Mouse (Mus musculus): ENCODE data around the gene G6pc3. TPM values are rescaled to one million over a fixed set of nuclear protein-coding genes. Genes with fewer than 3 reads are reported as not detected.
A peak's percentile ranks its signal among the peaks of the same experiment; 100 is the strongest.
"Not testable (repeated sequence)": the region's sequence is repeated elsewhere in the genome, so short reads cannot be mapped to it uniquely, and the experiment has no call there.

The G6pc3 gene
- total RNA-seq (2021): 10 to 100 TPM; 34.6 to 35.4 TPM

DNA sequence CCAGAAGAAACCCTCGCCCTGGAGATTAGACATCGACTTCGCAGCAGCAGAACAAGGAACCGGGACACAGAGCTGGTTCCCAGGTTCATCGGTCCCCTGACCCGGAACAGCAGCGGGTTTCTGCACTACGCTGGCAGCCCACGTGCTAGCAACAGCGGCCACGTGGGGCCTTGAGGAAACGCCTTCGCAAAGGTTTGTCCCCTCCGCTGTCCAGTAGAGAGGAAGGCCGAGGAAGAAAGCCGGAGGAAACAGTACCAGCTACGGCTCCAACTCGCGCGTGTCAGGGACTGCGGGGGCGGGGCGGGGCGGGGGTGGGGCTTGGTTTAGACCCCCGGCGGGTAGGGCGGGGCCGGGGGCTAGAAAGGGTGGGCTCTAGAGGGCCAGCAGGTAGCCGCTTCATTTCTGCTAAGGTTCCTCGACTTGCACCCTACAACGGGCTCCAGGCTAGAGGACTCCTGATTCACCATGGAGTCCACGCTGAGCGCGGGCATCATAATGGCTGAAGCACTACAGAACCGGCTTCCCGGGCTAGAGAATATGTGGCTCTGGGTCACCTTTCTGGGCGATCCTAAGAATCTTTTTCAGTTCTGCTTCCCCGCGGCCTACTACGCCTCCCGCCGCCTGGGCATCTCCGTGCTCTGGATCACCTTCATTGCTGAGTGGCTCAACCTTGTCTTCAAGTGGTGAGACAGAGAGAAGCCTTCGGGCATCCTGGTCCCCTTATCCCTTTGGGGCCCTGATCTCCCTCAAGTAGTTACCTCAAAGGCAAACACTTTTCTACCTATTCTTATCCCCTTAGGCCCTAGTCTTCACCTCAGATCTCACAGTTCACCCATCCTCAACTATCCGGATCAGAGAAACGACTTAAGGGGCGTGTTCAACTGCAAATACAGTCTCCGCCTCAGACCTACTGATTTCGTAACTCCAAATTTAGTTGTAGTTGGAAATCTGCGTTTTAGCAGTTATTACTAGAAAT is at the start of gene G6pc3:
Gene G6pc3, plus strand, starts transcription at position 160 of the 976 bp plus-strand sequence.
- DNase-seq: peak; percentile 90
- intact Hi-C loops (cut with DNase I): no loop called here

DNA sequence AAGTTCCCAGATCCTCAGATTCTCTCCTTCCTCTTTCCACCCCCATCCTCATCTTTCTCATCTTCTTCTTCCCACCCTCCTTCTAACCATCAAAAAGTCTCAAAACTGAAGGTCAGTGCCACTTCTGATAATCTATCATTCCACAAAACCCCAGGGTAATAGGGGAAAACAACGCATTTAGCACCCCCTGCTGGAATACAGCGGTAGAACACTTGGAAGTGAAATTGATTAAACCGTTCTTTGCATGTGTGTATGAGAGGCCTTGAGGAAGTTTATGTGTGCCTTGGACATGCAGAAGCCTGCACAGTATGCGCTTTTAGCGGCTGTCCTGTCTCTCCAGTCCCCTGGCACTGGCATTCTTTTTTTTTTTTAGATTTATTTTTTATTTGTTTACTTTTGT is 48.9 kb upstream of the G6pc3 start:
- peak; percentile 61 for DNase-seq
- intact Hi-C loops (cut with DNase I): no loop called here

DNA sequence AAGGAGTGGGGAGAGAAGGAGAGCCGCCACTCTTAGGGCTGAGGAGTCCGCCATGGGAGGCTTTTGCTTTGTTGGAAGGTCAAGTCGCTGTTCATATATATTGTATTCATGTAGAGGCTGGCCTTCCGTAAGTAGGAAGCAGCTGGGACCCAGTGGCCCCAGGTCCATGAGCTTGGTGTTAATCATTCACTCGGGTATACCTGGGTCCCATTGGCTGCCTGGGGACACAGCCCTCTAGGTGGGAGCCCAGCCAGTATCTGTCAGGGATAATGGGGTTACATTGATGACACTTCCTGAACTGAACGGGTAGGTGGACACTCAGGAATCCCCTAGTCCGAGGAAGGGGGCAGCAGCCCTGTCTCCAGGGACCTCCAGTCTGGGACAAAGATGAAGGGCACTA is 47.1 kb upstream of the G6pc3 start:
- intact Hi-C loops (cut with DNase I): no loop called here
- DNase-seq: no peak

DNA sequence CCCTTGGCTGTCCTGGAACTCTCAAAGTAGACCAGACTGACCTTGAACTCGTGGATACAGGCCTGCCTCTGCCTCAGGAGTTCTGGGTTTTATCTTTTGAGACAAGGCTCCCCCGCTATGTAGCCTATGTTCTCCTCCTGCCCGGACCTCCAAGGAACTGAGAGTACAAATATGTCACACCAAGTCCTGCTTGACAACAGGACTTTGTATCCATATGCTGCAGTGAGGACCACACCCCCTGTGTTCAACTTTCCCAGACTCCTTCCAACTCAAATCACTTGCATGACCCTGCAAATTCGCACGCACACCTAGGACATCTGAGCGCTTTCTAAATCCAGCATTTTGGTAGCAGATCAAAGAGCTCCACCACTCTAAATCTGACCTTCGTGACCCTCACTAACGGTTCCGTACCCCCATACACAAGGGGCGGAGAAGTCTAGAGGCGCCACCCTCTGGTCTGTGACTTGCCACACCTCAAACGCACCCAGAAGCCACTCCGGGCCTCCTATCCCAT is 44.4 kb upstream of the G6pc3 start:
- DNase-seq: no peak
- intact Hi-C loops (cut with DNase I): no loop called here

DNA sequence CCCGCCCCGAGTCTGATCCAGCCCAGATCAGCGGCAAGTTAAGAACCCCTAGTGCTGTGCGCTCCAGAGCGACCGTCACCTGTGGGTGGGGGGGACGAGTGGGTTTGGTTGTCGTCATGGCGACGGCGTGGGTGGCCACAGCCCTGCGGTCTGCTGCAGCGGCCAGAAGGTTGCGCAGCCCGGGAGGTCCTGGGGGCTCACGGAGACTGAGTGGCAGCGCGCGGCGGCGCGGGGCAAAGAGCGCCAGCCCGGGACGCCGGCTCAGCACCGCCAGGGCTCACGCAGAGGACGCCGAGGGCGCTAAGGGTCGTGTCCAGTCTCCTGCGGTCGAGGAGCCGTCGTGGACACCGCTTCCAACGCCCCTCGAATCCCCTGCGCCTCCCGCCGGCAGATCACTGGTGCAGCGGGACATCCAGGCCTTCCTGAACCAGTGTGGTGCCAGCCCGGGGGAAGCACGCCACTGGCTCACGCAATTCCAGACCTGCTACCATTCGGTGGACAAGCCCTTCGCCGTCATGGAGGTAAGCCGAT is 43.9 kb upstream of the G6pc3 start, which contains the start of gene Nags:
Gene Nags, plus strand, starts transcription at position 43 of the 531 bp plus-strand sequence.
- intact Hi-C loops (cut with DNase I): no loop called here

DNA sequence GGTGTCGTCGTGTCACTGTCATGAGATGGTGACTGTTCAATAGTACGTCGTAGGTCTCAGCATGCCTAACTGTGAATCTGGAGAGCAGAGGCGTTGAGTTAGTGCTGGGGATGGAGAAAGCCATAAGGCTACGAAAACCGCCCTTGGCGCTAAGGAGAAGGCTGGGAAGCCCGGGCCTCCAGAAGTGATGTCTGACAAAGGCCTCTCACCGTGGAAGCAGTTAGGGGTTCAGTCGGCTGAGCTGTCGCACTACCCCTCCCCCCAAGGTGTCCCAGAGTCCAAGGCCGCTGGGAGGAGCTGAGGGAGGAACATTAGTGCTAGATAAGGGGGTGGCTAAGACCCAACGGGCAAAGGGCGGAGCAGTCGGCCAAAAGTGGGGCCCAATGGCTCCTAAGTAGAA is 43.4 kb upstream of the G6pc3 start:
- no peak for DNase-seq
- intact Hi-C loops (cut with DNase I): no loop called here

More for the DNA sequence above, 43.9 kb upstream of the G6pc3 start, which contains the start of gene Nags:
- no peak for DNase-seq

DNA sequence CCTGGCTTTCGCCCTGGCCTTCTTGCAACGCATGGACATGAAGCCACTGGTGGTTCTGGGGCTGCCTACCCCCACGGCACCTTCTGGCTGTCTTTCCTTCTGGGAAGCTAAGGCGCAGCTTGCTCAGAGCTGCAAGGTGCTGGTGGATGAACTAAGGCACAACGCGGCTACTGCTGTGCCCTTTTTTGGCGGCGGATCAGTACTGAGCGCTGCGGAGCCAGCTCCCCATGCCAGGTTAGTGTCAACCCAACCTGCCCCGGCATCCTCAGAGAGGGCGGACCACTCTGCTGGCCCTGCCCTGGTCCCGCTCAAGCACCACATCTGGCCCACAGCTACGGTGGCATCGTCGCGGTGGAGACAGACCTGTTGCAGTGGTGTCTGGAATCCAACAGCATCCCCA is 42.9 kb upstream of the G6pc3 start:
- intact Hi-C loops (cut with DNase I): no loop called here
- DNase-seq: no peak

DNA sequence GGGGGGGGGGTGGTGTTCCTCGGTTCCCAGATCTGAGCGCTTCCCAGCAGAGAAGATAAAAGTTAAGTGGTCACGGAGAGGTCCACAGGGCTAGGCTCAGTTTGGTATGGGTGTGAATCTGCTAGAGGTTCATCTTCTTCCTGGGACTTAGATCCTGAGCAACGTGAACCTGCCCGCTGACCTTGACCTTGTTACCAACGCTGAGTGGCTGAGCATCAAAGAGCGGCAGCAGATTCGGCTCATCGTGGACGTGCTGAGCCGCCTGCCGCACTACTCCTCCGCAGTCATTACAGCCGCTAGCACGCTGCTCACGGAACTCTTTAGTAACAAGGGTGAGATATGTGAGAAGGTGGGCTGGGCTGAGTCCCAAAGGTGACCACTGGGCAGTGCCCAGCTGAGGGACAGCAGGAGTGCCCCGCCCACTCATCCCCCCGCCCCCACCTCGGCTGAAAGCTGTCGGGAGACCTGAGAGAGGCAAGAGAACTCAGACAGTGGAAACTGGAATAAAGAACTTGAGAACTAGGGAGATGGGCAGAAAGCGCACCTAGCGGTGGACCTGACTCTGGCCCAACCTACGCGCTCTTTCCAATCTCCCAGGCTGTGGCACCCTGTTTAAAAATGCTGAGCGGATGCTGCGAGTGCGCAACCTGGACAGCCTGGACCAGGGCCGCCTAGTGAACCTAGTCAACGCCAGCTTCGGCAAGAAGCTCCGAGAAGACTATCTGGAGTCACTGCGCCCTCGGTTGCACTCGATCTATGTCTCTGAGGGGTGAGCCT is 42.0 kb upstream of the G6pc3 start:
- intact Hi-C loops (cut with DNase I): no loop called here

DNA sequence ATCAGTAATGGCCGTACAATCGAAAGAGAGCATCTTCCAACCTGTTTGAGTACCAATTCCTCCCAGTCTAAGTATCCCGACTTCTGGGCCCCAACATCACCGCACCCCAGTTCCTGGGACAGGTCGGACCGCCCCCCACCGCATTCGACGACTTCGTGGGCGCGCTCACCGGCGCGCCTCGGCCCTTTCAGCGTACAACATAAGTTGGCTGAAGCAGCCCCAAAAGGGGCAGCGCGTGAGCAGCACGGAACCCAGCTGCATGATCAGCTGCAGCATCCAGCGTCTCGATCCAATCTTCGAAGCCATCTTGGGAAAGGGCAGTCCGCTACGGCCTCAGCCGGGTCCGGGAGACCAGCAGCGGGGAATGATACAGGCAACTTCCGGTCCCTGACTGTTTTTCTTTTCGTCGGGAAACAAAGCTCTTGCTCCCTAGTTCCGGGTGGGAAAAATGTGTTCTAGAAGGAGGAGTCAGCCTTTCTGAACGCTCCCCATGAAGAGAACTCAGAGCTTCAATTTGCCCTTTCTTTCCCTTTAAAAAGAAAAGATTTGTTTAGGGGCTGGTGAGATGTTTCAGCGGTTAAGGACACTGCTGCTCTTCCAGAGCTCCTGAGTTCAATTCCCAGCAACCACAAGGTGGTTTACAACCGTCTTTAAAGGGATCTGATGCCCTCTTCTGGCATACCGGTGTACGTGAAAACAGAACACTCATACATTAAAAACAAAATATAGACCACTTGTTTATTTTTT is 33.2 kb upstream of the G6pc3 start, which contains the start of gene Tmem101:
Gene Tmem101, minus strand, starts transcription at position 366 of the 747 bp plus-strand sequence.
- intact Hi-C loops (cut with DNase I): no loop called here
- peak; percentile 92 for DNase-seq

More for the DNA sequence above, 42.0 kb upstream of the G6pc3 start:
- DNase-seq: no peak

DNA sequence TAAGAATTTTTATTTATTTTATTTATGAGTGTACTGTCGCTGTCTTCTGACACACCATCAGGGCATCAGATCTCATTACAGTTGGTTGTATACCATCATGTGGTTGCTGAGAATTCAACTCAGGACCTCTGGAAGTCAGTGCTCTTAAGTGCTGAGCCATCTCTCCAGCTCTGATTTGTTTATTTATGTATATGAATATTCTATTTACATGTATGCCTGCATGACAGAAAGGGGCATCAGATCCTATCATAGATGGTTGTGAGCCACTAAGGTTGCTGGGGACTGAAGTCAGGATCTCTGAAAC is 32.7 kb upstream of the G6pc3 start:
- intact Hi-C loops (cut with DNase I): no loop called here
- DNase-seq: no peak

DNA sequence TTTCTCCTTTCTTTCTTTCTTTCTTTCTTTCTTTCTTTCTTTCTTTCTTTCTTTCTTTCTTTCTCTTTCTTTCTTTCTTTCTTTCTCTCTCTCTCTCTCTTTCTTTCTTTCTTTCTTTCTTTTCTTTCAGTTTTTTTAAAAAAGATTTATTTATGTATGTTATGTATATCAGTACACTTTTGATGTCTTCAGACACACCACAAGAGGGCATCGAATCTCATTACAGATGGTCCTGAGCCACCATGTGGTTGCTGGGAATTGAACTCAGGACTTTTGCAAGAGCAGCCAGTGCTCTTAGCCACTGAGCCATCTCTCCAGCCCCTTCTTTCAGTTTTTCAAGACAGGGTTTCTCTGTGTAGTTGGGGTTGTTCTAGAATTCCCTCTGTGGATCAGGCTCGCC is 31.4 kb upstream of the G6pc3 start:
- DNase-seq; intact Hi-C loops (cut with DNase I): not testable (repeated sequence)

DNA sequence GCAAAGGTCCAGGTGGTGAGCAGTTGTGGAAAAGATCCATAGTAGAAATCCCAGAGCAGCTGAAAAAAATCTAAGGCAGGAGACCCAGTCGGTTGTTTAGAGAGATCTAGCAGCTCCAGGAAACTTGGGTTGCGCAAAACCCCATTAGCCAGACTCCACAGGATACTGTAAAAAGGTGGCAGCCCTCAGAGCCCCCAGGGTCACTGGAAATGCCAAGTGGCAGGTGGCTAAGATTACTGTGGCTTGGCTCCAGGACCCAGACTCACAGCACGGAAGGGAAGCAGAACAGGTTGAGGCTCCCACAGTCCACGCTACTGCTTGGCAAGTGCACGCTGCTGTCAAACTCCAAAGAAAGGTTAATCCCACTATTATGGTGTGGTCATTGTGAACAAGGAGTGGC is 29.6 kb upstream of the G6pc3 start:
- DNase-seq: peak; percentile 37
- intact Hi-C loops (cut with DNase I): no loop called here

DNA sequence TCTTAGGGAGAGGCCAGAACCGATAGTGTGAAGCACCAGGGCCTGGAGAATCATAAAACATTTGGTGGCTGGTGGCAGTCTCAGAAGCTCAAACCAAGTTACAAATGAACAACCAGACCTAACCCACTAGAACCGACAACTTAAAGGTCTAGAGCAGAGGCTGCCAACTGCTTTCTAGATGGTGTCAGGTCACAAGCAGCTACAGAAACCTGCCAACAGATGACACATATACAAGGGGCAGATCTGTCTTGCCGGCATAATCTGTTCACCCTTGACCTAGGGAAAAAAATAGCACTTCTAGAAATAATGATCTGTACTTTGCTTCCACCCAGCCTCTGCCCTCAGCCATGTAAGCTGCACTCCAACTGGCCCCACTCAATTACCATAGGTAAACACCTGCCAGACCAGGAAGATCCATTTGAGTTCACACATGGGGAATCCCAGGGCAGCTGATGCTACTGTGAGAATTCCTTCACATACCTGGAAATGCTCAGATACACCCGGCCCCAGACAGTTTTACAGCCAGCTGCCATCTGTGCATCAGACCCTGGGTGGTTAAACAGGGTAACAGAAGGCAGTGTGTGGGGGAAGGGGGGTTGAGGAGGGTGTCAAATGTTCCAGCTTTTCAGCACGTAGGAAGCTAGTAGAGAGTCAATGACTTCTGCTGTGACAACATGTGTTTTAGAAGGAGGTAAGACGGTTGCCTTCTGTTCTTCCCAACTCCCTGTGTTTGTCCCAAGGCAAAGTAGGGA is 23.3 kb upstream of the G6pc3 start:
- intact Hi-C loops (cut with DNase I): no loop called here
- peak; percentile 58 for DNase-seq

DNA sequence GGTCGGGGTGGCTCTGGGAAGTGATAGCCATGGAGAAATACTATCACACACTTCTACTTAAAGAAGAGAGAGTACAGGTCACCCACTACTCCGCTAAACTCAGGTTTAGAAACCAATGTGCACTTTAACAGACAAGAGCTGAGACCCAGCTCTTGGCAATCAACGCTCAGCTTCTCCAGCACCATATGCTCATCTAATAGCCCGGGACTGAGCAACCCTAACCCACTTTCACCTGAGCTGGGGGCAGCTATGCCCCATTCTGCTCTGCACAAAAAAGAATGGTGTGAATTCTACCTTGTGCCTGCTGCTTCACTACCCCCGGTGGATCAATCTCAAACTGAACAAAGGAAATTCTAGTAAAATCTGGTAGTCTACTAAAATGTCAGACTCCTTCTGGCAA is 21.9 kb upstream of the G6pc3 start:
- DNase-seq: no peak
- intact Hi-C loops (cut with DNase I): no loop called here

DNA sequence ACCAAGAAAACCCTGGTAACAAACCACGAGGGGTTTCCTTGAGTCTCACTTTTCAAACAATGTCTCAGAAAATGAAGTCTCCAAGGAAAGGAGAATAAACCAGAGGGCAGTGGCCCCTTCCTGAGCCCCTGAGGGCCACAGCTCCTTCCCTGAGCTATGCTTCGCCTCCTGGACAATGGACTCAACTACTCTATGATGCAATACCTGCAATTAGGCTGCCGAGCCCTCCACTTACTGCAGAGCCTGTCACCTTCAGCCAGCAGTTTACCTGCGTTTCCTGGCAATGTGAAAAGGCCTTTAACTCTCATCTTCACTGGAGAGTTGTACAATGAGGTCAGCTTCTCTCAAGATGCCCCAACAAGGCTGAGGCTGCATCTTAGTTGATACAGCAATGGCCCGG is 20.7 kb upstream of the G6pc3 start:
- DNase-seq: no peak
- intact Hi-C loops (cut with DNase I): no loop called here

DNA sequence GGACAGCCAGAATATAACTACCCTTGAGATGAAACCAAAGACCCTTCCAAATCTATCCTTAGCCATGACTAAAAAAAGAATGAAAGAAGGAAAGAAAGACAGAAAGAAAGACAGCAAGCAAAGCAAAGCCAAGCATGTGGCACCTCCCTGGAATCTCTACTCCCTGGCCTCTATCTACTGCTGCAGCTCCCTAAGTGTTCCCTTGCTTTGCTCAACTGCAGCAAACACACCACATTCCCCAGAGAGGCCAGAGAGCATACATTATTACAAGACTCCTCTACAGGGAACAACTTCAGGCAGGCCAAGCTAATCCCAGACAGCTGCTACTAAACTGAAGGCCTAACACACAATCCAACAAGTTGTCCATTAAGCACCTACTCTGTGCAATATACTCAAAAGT is 9.6 kb upstream of the G6pc3 start:
- intact Hi-C loops (cut with DNase I): no loop called here
- DNase-seq: no peak

DNA sequence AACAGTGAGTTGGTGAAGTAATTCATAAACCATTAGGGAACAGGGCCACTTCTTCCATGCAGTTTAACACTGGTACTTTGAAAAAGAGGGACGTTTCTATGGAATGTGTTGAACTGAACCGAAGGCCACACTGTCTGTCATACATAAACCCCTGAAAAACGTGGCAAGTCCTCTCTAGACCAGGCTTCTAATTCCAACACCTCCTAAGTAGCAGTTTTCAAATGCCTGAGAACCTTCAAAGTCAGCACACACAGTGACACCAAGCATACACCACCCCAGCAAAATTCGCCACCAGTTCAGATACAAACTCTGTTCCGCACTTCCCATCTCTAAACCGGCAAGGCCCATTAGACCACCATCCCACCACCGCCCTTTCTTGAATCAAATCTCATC is 5.2 kb upstream of the G6pc3 start:
- intact Hi-C loops (cut with DNase I): no loop called here
- no peak for DNase-seq

DNA sequence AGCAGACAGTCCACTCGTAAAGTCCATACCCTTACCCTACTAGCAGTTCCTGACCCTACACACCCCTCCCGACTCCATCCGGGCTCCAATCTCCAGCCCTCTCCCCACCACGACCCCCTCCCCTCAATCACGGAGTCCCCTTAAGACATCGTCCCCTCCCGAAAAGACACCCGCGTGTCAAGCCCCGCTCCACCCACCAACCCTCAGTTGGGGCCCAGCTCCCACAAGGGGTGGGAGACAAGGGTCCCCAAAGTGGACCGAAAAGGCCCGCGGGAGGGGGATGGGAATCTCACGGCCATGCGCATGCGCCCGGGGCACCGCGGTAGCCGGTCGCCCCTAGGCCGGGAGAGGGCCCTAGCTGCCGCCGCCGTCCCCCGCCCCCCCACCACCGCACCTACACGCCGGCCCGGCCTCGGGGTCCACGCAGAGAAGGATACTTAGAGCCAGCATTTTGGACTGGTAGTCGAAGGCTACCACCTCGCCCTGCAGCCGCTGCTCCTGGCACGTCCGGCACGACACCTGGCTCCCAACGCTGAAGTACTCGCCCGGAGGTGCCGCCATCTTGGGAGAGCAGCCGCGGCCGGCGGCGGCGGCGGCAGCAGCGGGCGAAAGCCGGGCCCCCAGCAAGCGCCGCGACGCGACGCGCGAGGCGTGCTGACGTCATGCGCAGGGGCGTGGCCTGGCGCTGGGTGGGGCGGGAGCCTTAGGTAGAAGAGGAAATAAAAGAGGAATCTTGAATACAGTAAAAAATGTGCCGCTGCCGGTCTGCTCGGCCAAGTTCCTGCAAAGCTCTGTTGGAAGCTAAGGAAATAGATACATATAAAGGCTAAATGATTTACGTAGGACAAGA is 4.5 kb upstream of the G6pc3 start, which contains the start of gene Lsm12:
Gene Lsm12, minus strand, starts transcription at position 651 of the 850 bp plus-strand sequence.
- intact Hi-C loops (cut with DNase I): no loop called here
- peak; percentile 96 for DNase-seq

DNA sequence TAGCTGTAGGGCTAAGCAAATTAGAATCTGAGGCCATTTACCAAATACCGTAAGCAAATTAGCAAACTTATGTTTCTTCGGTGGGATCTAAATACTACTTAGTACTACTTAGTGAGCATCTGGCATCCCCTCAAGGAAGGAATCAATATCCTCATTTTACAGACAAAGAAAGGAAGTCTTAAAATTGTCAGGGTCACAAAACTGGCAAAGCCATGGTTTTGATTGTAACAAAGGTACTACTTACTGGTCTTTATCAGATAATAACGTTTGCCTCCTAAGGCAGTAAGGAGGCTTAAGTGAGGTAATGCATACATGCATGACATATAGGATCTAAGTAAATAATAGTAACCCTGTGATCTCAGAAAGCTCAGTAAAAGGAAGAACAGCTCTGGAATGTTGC is 3.7 kb upstream of the G6pc3 start:
- intact Hi-C loops (cut with DNase I): no loop called here
- DNase-seq: no peak
